Comparison of ENCODE assay signal across 30 mouse cellular contexts in the genomic region with DNA sequence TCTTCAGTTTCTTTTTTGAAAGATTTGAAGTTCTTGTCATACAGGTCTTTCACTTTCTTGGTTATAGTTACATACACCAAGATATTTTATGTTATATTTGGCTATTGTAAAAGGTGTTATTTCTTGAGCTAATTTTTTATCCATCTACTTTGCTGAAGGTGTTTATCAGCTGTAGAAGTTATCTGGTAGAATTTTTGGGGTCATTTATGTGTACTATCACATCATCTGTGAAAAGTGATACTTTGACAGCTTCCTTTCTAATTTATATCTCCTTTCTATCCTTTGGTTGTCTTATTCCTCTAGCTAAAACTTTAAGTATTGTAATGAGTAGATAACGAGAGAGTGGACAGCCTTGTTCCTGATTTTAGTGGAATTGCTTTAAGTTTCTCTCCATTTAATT.
"Had no signal": no experiment of that assay in that cellular context is flagged by ENCODE, and none has a peak within 500 bp of the region (broad histone marks: within the 10 kb centered on the region; RNA-seq: fewer than 3 reads in every experiment).

No protein-coding gene starts in this region.

- H3K9ac ChIP-seq: heart, embryonic 12.5 days; heart, embryonic 13.5 days; heart, embryonic 15.5 days; hindbrain, embryonic 12.5 days; hindbrain, embryonic 13.5 days; hindbrain, embryonic 14.5 days; hindbrain, embryonic 15.5 days; intestine, embryonic 15.5 days; kidney, embryonic 15.5 days had no signal

- H3K4me1 ChIP-seq: heart, embryonic 12.5 days; hindbrain, embryonic 10.5 days; hindbrain, embryonic 12.5 days; hindbrain, embryonic 15.5 days; intestine, embryonic 15.5 days had no signal

- H3K27me3 ChIP-seq: heart, embryonic 12.5 days; heart, embryonic 13.5 days; heart, embryonic 15.5 days; hindbrain, embryonic 12.5 days; hindbrain, embryonic 13.5 days; hindbrain, embryonic 15.5 days; intestine, embryonic 15.5 days; kidney, embryonic 15.5 days had no signal

- DNase-seq: heart, postnatal 10 days; heart, postnatal 14 days; heart, postnatal 36 days; heart, postnatal 4 days; kidney, adult 11 months; kidney, adult 18-20 months; kidney, adult 2 months; kidney, adult 8-10 months; kidney, adult 9 months; kidney, postnatal 10 days; kidney, postnatal 14 days; kidney, postnatal 25 days; kidney, postnatal 36 days; kidney, postnatal 4 days; layer of hippocampus, adult 9-11 months; layer of hippocampus, postnatal 36 days had no signal

- H3K27ac ChIP-seq: heart, embryonic 13.5 days; heart, embryonic 15.5 days; hindbrain, embryonic 10.5 days; hindbrain, embryonic 12.5 days; hindbrain, embryonic 13.5 days; hindbrain, embryonic 14.5 days; hindbrain, embryonic 15.5 days; hindbrain, postnatal 0 days; intestine, embryonic 15.5 days; kidney, embryonic 15.5 days; kidney, postnatal 0 days; layer of hippocampus, adult 2 months; left cerebral cortex, adult 2 months had no signal

- H3K4me3 ChIP-seq: heart, embryonic 12.5 days; heart, embryonic 13.5 days; heart, embryonic 15.5 days; hindbrain, embryonic 10.5 days; hindbrain, embryonic 12.5 days; hindbrain, embryonic 13.5 days; hindbrain, embryonic 15.5 days; intestine, embryonic 15.5 days; kidney, embryonic 15.5 days; layer of hippocampus, adult 2 months; left cerebral cortex, adult 2 months had no signal

- H3K9me3 ChIP-seq: heart, embryonic 12.5 days; heart, embryonic 13.5 days; heart, embryonic 15.5 days; hindbrain, embryonic 10.5 days; hindbrain, embryonic 12.5 days; hindbrain, embryonic 13.5 days; hindbrain, embryonic 15.5 days; intestine, embryonic 15.5 days; kidney, embryonic 15.5 days had no signal
